Mouse (Mus musculus) small intestine, adult 2 months (tissue): ENCODE data around the gene B3gnt9.

ENCODE experiments used
- CTCF ChIP-seq: fragments of 200-500 bp; IDR thresholded peaks from 2 replicates; pipeline ENCODE4 v1.5.1; 2012; ENCODE audit warnings: low read depth, mild to moderate bottlenecking, control low read depth, inconsistent platforms, low read length, moderate library complexity, mixed read lengths; ENCODE audit not compliant: insufficient replicate concordance, insufficient read length; ENCODE audit errors: extremely low read depth
- POLR2A ChIP-seq: fragments of 200-500 bp; IDR thresholded peaks from 2 replicates; pipeline ENCODE4 v1.6.1; 2012; ENCODE audit warnings: low read depth, mild to moderate bottlenecking, control low read depth, inconsistent platforms, low read length, moderate library complexity

- TF ChIP-seq CTCF (no peak), POLR2A (no peak)
Observed at GRCm38 (mm10) chr8:105252680-105253537, 2.0 kb downstream of the B3gnt9 start.
